Mouse (Mus musculus): Measurements from ENCODE around the gene Trat1.

Gene Trat1

GRCm38 (mm10) chr16:48719679-48720078 is 52.1 kb downstream of the Trat1 start:
- no peak for DNase-seq

GRCm38 (mm10) chr16:48716343-48716742 is 55.5 kb downstream of the Trat1 start:
- DNase-seq = no peak

DNA sequence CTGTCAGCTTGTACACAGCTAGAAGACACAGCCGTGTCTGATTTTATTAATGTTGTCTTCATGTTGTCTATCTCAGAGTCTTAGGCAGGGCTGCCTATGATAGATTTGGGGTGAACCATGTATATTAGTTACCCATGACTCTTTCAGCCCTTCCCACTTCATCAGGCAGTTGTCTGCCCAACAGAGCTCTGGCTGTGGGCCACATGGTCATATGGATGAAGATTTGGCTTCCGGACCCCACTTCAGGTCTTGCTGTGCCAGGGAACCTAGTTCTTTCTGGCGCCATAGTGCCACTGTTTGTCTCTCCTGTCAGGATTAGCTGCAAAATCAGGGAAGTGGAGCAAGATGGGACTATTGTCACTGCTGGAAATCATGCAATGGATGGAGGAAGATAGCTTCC is 69.9 kb downstream of the Trat1 start:
- DNase-seq = no peak

Data from kidney, postnatal 14 days (tissue).